Mouse (Mus musculus): ENCODE results near the gene 1700025G04Rik.

1700025G04Rik gene

DNA sequence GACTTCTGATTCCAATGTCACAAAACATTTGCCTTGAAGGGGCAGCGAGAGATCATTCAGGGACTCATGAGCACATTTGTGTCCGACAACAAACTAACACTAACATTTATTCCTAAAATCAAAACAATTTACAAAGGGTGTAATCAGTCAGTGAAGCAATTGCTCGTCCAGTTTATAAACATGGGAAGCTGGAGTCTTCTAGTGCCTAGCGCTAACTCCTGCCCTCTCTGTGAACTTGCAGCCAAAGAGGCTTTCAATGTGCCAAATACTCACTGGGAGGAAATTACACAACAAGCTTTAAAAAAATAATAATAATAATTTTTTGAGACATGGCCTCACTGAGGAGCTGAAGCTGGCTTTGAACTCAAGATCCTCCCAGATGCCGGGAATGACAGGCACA is 57.8 kb downstream of the 1700025G04Rik start:
- no peak for DNase-seq (ENCODE audit: low spot score)

DNA sequence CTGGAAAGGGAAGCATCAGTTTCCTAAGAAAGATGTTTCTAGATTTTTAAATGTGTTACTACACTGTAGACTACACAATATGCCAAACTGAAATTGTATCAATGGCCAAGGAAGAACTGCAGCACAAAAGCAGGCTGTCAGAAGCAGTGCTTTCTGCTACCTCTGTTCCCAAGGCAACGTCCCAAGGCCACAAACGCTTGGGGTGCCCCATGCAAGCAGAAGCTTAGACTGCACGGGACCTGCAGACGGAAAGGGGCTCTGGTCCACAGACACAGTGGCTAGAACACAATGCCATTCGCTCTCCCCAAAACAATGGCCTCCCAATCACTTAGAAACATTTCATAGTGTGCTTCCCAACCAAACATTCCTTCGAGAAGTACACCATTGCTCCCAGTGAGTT is 59.4 kb downstream of the 1700025G04Rik start:
- no peak for DNase-seq (ENCODE audit: low spot score)

DNA sequence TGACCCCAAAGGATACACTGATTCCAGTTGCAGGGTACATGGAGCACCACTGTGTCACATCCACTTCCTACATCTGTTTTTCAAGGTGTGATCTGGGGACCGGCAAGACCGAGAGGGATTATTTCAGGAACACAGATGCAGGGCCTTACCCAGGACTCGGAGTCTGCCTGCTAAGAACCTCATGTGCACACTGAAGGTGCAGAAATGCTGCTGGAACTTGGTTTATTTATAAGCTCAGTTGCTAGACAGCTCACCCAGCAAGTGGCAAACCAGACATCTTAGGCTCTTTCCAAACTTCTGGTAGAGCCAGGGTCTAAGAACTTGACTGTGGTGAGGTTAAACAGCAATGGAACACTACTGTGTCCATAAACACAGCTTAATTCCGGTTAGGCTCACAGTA is 61.2 kb downstream of the 1700025G04Rik start:
- no peak for DNase-seq (ENCODE audit: low spot score)

- no peak for DNase-seq (ENCODE audit: low spot score)
Measured at GRCm38 (mm10) chr1:152026762-152027161, 63.2 kb downstream of the 1700025G04Rik start.

DNA sequence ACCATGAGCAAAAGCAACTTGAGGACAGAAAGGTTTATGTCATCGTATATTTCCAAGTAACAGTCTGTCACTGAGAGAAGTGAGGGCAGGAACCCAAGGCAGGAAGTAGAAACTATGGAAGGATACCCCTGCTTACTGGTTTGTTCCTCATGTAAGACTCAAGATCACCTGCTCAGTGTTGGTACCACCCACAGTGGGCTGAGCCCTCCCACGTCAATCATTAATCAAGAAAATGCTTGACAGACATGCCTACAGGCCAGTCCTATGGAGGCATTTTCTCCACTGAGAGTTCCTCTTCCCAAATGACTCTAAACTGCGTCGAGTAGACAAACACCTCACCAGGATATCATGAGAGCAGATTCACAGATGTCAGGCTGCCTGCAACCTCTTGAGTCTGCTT is 64.6 kb downstream of the 1700025G04Rik start:
- DNase-seq (ENCODE audit: low spot score): no peak

GRCm38 (mm10) chr1:152024019-152024787 is 65.7 kb downstream of the 1700025G04Rik start:
- no peak for DNase-seq (ENCODE audit: low spot score)

- DNase-seq (ENCODE audit: low spot score): no peak
Measured at GRCm38 (mm10) chr1:152020812-152021211, 69.1 kb downstream of the 1700025G04Rik start.

DNA sequence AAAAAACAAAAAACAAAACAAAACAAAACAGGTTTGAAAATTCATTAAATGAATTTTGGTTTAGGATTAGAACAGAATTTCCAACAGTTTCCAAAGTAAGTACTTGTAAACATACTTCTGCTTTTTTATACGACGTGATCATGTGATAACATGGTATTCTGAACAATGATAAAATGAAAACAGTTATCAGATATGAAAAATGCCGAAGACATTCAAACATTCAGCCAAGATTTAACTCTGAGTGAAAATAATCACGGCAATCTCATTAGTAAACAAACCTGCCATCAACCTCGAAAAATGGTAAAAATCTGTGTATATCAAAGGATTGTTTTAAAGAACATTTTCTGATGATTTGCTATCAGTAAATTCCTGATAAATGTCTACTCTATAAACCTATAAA is 69.9 kb downstream of the 1700025G04Rik start:
- DNase-seq (ENCODE audit: low spot score): no peak

DNA sequence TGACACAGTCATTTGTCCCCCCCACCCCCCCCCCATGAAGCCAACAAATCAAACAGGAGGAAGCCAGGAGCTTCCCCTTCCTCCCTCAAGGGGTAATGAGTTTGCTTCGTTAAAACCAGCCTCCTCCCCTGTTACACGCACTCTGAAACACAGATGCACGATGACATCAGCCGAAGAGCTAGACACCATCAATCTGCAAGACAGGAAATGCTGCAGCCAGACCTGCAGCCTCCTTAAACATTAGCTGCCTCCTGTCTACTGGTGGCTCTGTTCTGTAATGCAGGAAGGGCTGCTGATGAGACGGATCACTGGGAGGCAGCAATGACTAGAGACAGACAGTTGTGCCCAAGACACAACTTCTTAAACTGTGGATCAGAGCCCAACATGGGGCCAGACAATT is 70.7 kb downstream of the 1700025G04Rik start:
- no peak for DNase-seq (ENCODE audit: low spot score)

DNA sequence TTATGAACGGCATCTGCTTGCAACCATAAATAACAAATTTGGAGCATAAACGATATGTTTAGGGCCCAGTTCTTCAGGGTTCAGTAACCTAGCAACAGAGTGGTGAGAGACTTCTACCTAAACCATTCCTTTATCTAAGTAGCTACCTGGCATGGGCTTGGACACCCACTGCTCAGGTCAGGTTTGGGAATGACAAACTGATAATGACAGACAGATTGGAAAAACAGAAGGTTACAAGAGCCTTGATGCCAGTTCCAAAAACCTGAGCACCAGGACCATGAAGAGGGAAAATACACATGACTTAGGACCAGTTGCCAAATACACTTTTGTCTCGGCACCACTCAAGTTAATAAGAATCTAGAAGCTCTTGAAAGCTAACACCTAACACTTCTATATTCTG is 71.6 kb downstream of the 1700025G04Rik start:
- no peak for DNase-seq (ENCODE audit: low spot score)

DNA sequence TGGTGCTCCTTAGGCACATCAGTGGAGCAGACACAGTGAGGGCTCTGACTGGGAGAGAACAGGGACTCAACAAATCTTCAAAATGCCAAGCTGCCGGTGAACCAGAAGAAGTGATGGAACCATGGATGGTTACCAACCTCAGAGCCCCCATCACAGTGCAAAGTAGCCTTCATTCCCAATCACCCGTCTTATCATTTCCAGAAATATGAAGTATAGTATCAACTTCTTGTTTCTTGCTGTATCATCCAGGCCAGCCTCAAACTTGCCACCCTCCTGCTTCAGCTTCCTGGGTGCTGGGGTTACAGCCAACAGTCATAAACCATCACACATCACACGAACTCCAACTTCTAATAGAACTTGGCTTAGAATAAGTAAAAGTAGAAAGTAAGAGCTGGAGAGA is 73.3 kb downstream of the 1700025G04Rik start:
- no peak for DNase-seq (ENCODE audit: low spot score)

DNA sequence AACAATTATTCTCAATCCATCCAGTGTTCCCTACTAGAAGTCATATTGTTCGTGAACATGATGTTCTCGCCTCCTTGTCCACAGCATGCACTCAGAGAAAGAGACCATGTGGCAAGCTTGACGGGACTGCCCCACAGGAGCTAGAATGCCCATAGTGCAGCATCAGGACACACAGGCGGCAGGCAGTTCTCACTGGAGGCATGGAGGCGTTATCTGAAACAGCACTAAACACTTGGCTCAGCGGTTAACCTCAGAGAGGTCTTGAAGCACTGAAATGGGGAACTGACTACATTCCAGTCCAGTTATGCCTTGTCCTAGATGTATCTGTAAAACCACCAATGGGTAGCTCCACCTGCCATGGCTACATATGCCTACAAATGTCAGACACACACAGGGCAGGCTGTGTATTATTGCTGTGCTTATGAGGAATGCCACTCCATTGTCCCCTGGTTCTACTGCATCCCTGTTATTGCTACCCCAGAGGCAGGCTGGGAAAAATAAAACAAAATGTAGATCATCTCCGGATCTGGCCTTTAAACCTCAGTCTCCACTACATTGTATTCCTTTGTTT is 74.3 kb downstream of the 1700025G04Rik start:
- DNase-seq (ENCODE audit: low spot score): no peak

DNA sequence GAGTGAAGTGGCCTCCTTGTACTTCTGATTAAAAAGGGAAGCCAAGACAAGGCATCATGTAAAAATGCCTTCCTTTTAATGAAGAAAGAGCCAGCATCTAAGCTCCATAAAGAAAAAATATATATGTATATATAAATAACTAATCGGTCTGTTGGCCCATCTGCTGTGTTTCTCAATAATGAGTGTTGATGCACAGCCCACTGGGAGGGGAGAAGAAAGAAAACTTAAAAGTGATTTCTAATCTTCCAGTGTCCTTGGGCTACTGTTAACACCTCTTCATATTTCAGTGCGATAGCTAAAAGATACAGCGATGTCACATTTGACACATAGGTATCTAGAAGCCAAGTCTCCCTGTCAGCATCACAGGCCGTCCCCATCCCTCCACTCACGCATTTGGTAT is 78.2 kb downstream of the 1700025G04Rik start:
- DNase-seq (ENCODE audit: low spot score): no peak

DNA sequence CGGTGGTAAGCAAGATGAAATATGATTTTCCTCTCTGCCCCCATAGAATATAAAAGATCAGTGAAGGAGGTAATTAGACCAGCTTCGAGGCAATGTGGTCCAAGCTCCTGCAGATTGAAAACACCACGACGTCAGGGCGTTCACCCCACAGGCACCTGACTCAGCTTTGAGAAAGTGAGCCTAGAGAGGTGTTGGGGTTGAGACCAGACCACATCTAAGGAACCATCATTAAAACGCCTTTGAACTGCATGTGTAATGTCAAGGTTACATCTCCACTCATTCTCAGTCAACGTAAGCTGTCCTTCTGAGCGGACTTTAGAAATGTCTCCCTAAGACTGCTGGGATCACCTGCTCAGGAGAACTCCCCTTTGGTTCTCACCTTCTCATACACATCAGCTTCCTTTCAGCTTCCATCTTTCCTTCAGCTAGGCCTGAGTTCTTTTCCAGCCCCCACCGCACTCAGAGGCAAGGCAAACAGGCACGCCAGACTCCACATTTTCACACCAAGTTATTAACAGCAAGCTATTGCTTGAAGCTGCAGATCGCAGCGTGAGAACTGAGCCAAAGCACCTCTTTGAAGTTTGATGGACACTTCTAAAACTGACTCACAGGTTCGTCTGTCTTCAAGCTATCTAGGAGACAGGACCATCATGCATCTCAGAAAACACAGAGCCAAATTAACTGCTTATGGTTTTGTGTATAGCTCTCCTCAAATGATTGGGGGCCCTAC is 79.5 kb downstream of the 1700025G04Rik start:
- DNase-seq (ENCODE audit: low spot score): no peak

DNA sequence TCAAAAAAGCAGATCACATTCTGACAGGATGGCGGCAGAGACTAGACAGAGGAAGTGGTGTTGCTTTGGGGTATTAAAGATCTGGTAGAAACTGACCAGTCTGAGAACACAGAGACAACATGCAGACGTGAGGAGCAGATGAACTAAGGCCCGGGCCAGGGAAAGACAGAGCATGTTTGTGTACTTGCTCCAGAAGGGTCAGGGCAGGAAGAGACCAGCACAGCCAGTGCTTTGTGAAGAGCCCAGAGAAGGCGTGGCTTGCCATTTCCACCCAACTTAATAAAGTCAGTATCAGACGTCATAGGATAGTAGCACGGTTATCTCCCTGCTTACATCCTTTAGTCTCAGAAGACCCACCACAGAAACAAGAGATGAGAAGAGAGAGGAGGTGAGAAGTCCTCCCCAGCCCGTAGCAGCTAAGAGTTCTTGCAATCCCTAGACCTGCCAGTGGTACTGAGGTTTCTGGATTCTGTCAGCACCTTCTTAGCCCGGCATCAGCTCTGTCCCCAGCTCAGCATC is 81.4 kb downstream of the 1700025G04Rik start:
- DNase-seq (ENCODE audit: low spot score): no peak

GRCm38 (mm10) chr1:152006529-152006928 is 83.4 kb downstream of the 1700025G04Rik start:
- DNase-seq (ENCODE audit: low spot score): no peak

DNA sequence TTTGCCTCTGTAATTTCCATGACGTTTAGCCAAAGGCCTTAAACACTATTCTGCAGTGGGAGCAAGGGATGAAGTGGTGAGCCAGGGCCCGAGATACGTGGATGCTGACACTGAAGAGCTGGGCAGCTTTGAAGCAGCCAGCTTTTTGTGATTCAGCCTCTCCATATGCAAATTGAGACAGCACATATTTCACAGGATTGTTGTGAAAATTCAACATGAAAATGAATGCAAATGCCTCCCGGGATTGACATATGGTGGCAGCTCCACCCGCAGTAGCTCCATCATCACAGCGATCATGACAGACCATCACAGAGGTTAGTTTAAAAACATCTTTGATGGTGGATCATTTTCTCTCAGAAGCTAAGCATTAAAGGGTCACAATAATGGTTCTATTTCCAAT is 85.4 kb downstream of the 1700025G04Rik start:
- no peak for DNase-seq (ENCODE audit: low spot score)

- DNase-seq (ENCODE audit: low spot score): no peak
Measured at GRCm38 (mm10) chr1:152000461-152000860, 89.5 kb downstream of the 1700025G04Rik start.

GRCm38 (mm10) chr1:151999424-151999842 is 90.5 kb downstream of the 1700025G04Rik start:
- no peak for DNase-seq (ENCODE audit: low spot score)

- no peak for DNase-seq (ENCODE audit: low spot score)
Measured at GRCm38 (mm10) chr1:151998721-151999206, 91.2 kb downstream of the 1700025G04Rik start.

- no peak for DNase-seq (ENCODE audit: low spot score)
Measured at GRCm38 (mm10) chr1:151997591-151997990, 92.3 kb downstream of the 1700025G04Rik start.

- no peak for DNase-seq (ENCODE audit: low spot score)
Measured at GRCm38 (mm10) chr1:151995948-151996697, 93.8 kb downstream of the 1700025G04Rik start.

Data from spleen, adult 12 weeks (tissue).